Comparison of ENCODE assay signal across 19 mouse cellular contexts in genomic region chr4:133203591-133203990, GRCm38 (mm10). TPM values are rescaled to one million over a fixed set of nuclear protein-coding genes. Genes with fewer than 3 reads are reported as not detected.
DNase-seq lines count a peak whose midpoint lies in the region; ATAC-seq lines count a peak whose summit lies in the region.
"Had no signal": no experiment of that assay in that cellular context is flagged by ENCODE, and none has a peak within 500 bp of the region (broad histone marks: within the 10 kb centered on the region; RNA-seq: fewer than 3 reads in every experiment).

No protein-coding gene starts in this region.

- peak; percentile 21; the same call in 1 of the 2 replicates for ATAC-seq in forebrain, embryonic 12.5 days (ENCODE audit: low FRiP score)
- no peak for ATAC-seq in forebrain, embryonic 15.5 days (replicated peaks)
- ATAC-seq in hindbrain, embryonic 12.5 days (ENCODE audit: low FRiP score) = no peak
- no peak for ATAC-seq in hindbrain, embryonic 16.5 days
- ATAC-seq: activated CD4-positive, CD25-positive, alpha-beta regulatory T cell, adult 4 months; forebrain, embryonic 13.5 days; intestine, embryonic 15.5 days; Patski had no signal

- H3K9me3 ChIP-seq in forebrain, embryonic 12.5 days = no peaks in the 10 kb centered on the region
- no peaks in the 10 kb centered on the region for H3K9me3 ChIP-seq in forebrain, embryonic 15.5 days
- H3K9me3 ChIP-seq in hindbrain, embryonic 12.5 days (replicated peaks) = no peaks in the 10 kb centered on the region
- H3K9me3 ChIP-seq in hindbrain, embryonic 16.5 days (ENCODE audit: control insufficient read depth, low read length) = no peaks in the 10 kb centered on the region
- H3K9me3 ChIP-seq: embryonic facial prominence, embryonic 13.5 days; forebrain, embryonic 13.5 days; heart, embryonic 15.5 days; intestine, embryonic 15.5 days had no signal

- H3K4me1 ChIP-seq in forebrain, embryonic 12.5 days = peaks cover 45% of the 10 kb centered on the region
- H3K4me1 ChIP-seq in forebrain, embryonic 15.5 days = peaks cover 37% of the 10 kb centered on the region
- H3K4me1 ChIP-seq in hindbrain, embryonic 12.5 days = peaks cover 42% of the 10 kb centered on the region
- peaks cover 30% of the 10 kb centered on the region for H3K4me1 ChIP-seq in hindbrain, embryonic 16.5 days (ENCODE audit: control insufficient read depth, insufficient read depth, low read depth, low read length)

- no peak overlapping the region for H3K4me3 ChIP-seq in forebrain, embryonic 12.5 days (replicated peaks)
- no peak overlapping the region for H3K4me3 ChIP-seq in forebrain, embryonic 15.5 days
- H3K4me3 ChIP-seq in hindbrain, embryonic 12.5 days = no peak overlapping the region
- H3K4me3 ChIP-seq in hindbrain, embryonic 16.5 days (ENCODE audit: low read length) = no peak overlapping the region
- H3K4me3 ChIP-seq: embryonic facial prominence, embryonic 13.5 days; forebrain, embryonic 13.5 days; gastrocnemius, adult 2 months; heart, embryonic 15.5 days; intestine, embryonic 15.5 days had no signal

- peak; percentile 48 for DNase-seq in retina, postnatal 1 day
- DNase-seq in retina, embryonic 14.5 days (ENCODE audit: low spot score) = no peak
- DNase-seq in lung, postnatal 4 days = no peak
- DNase-seq: adrenal gland, postnatal 14 days; cerebellum, adult 9-10 months; cerebellum, postnatal 36 days; gastrocnemius, adult 2 months; gastrocnemius, postnatal 25 days; kidney, adult 18-20 months had no signal

- H3K4me2 ChIP-seq in forebrain, embryonic 12.5 days = no peak overlapping the region
- no peak overlapping the region for H3K4me2 ChIP-seq in forebrain, embryonic 15.5 days (replicated peaks)
- H3K4me2 ChIP-seq in hindbrain, embryonic 12.5 days (replicated peaks) = no peak overlapping the region
- H3K4me2 ChIP-seq in hindbrain, embryonic 16.5 days (ENCODE audit: low read length) = no peak overlapping the region
- H3K4me2 ChIP-seq: embryonic facial prominence, embryonic 13.5 days; forebrain, embryonic 13.5 days; heart, embryonic 15.5 days; intestine, embryonic 15.5 days had no signal

- H3K27ac ChIP-seq in forebrain, embryonic 12.5 days = no peak overlapping the region
- no peak overlapping the region for H3K27ac ChIP-seq in forebrain, embryonic 15.5 days (replicated peaks)
- H3K27ac ChIP-seq in hindbrain, embryonic 12.5 days = 0 out of 2 replicates have a peak overlapping the region, but pooled peaks have one; percentile 12
- H3K27ac ChIP-seq in hindbrain, embryonic 16.5 days (ENCODE audit: low read depth, low read length) = no peak overlapping the region
- H3K27ac ChIP-seq: gastrocnemius, adult 2 months had no signal

- H3K36me3 ChIP-seq in forebrain, embryonic 12.5 days (replicated peaks) = no peaks in the 10 kb centered on the region
- H3K36me3 ChIP-seq in forebrain, embryonic 15.5 days = no peaks in the 10 kb centered on the region
- no peaks in the 10 kb centered on the region for H3K36me3 ChIP-seq in hindbrain, embryonic 12.5 days
- no peaks in the 10 kb centered on the region for H3K36me3 ChIP-seq in hindbrain, embryonic 16.5 days (ENCODE audit: control insufficient read depth, insufficient read depth, low read length)
- H3K36me3 ChIP-seq: embryonic facial prominence, embryonic 13.5 days; heart, embryonic 15.5 days; intestine, embryonic 15.5 days had no signal

- peaks cover 6% of the 10 kb centered on the region; the same call in 1 of the 2 replicates for H3K27me3 ChIP-seq in forebrain, embryonic 12.5 days
- no peaks in the 10 kb centered on the region for H3K27me3 ChIP-seq in forebrain, embryonic 15.5 days
- H3K27me3 ChIP-seq in hindbrain, embryonic 12.5 days = peaks cover 7% of the 10 kb centered on the region; the same call in 1 of the 2 replicates
- H3K27me3 ChIP-seq in hindbrain, embryonic 16.5 days (replicated peaks; ENCODE audit: control insufficient read depth, insufficient read depth, low read length) = no peaks in the 10 kb centered on the region
- H3K27me3 ChIP-seq: embryonic facial prominence, embryonic 13.5 days; forebrain, embryonic 13.5 days; heart, embryonic 15.5 days; intestine, embryonic 15.5 days; Patski had no signal

- 60% methylated on average over 3 of the region's 3 CpGs for WGBS in forebrain, embryonic 12.5 days
- 56% methylated on average over 3 of the region's 3 CpGs for whole genome bisulfite sequencing in forebrain, embryonic 15.5 days
- 68% methylated on average over 3 of the region's 3 CpGs for WGBS in hindbrain, embryonic 12.5 days
- 71% methylated on average over 3 of the region's 3 CpGs for WGBS in hindbrain, embryonic 16.5 days

- H3K9ac ChIP-seq in forebrain, embryonic 12.5 days = no peak overlapping the region
- no peak overlapping the region for H3K9ac ChIP-seq in forebrain, embryonic 15.5 days (replicated peaks)
- no peak overlapping the region for H3K9ac ChIP-seq in hindbrain, embryonic 12.5 days
- H3K9ac ChIP-seq in hindbrain, embryonic 16.5 days (ENCODE audit: low read depth, low read length) = no peak overlapping the region
- H3K9ac ChIP-seq: forebrain, embryonic 13.5 days; heart, embryonic 15.5 days; intestine, embryonic 15.5 days had no signal

RNA-seq across cellular contexts. Expression of gene Cd164l2, which starts 8.3 kb away (rescaled TPM):
- polyA plus RNA-seq in forebrain, embryonic 12.5 days (2016; fragmentation: Nextera tagmentation; extraction: Ambion mirVana) = 0.47 and 0.50 TPM in 2 replicates
- 0.38 and 0.87 TPM in 2 replicates for polyA plus RNA-seq in forebrain, embryonic 15.5 days (2015; fragmentation: Nextera tagmentation; extraction: Ambion mirVana)
- 2.0 and 2.3 TPM in 2 replicates for polyA plus RNA-seq in hindbrain, embryonic 12.5 days (2016; fragmentation: Nextera tagmentation; extraction: Ambion mirVana)
- 5.6 and 8.3 TPM in 2 replicates for polyA plus RNA-seq in hindbrain, embryonic 16.5 days (2015; fragmentation: Nextera tagmentation; extraction: Ambion mirVana)
- polyA plus RNA-seq: activated CD4-positive, CD25-positive, alpha-beta regulatory T cell, adult 4 months had no signal

RNA-seq across cellular contexts. Expression of gene Gpr3, which starts 8.7 kb away (rescaled TPM):
- polyA plus RNA-seq in forebrain, embryonic 12.5 days (2016; fragmentation: Nextera tagmentation; extraction: Ambion mirVana) = 0.14 and 0.29 TPM in 2 replicates
- 0.48 and 0.55 TPM in 2 replicates for polyA plus RNA-seq in forebrain, embryonic 15.5 days (2015; fragmentation: Nextera tagmentation; extraction: Ambion mirVana)
- 0.08 and 0.35 TPM in 2 replicates for polyA plus RNA-seq in hindbrain, embryonic 12.5 days (2016; fragmentation: Nextera tagmentation; extraction: Ambion mirVana)
- polyA plus RNA-seq in hindbrain, embryonic 16.5 days (2015; fragmentation: Nextera tagmentation; extraction: Ambion mirVana) = 2.5 TPM in 2 replicates
- polyA plus RNA-seq: activated CD4-positive, CD25-positive, alpha-beta regulatory T cell, adult 4 months had no signal

RNA-seq across cellular contexts. Expression of gene Map3k6, which starts 37.0 kb away (rescaled TPM):
- polyA plus RNA-seq in forebrain, embryonic 12.5 days (2016; fragmentation: Nextera tagmentation; extraction: Ambion mirVana) = 1.3 TPM in 2 replicates
- 1.7 and 1.8 TPM in 2 replicates for polyA plus RNA-seq in forebrain, embryonic 15.5 days (2015; fragmentation: Nextera tagmentation; extraction: Ambion mirVana)
- polyA plus RNA-seq in hindbrain, embryonic 12.5 days (2016; fragmentation: Nextera tagmentation; extraction: Ambion mirVana) = 1.9 and 2.3 TPM in 2 replicates
- 2.6 and 4.2 TPM in 2 replicates for polyA plus RNA-seq in hindbrain, embryonic 16.5 days (2015; fragmentation: Nextera tagmentation; extraction: Ambion mirVana)

RNA-seq across cellular contexts. Expression of gene Sytl1, which starts 59.3 kb away (rescaled TPM):
- 0.74 and 0.80 TPM in 2 replicates for polyA plus RNA-seq in forebrain, embryonic 12.5 days (2016; fragmentation: Nextera tagmentation; extraction: Ambion mirVana)
- polyA plus RNA-seq in forebrain, embryonic 15.5 days (2015; fragmentation: Nextera tagmentation; extraction: Ambion mirVana) = 0.29 and 0.61 TPM in 2 replicates
- 0.67 and 1.2 TPM in 2 replicates for polyA plus RNA-seq in hindbrain, embryonic 12.5 days (2016; fragmentation: Nextera tagmentation; extraction: Ambion mirVana)
- polyA plus RNA-seq in hindbrain, embryonic 16.5 days (2015; fragmentation: Nextera tagmentation; extraction: Ambion mirVana) = 0.44 and 0.54 TPM in 2 replicates
